Mouse (Mus musculus): ENCODE results near the gene Cilp. TPM values are rescaled to one million over a fixed set of nuclear protein-coding genes. Genes with fewer than 3 reads are reported as not detected.

Gene Cilp
- polyA plus RNA-seq, 1 experiment: 3.1 TPM

DNA sequence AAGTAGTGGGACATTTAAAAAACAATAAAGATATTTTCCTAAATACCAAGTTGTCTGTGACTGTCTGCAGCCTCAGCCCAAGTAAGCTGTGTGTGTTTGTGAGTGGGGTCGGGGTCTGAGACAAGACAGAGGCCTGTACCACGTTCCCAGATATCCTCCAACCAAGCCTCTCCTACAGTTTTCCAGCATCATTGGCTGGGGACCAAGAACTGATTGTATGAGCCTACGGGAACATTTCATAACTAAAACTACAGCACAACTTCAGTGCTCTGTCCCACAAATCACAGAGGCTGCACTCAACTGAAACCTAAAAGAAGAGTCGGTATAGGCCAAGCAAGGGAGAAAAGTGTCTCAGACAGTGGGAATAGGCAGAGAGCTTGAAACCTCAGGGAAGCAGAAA lies 25.8 kb upstream of the Cilp start:
- Histone ChIP-seq H3K27ac (replicated peaks; ENCODE audit: low read depth, low read length) (no peak overlapping the region), H3K4me3 (ENCODE audit: insufficient read depth, low read depth, low read length) (no peak overlapping the region), H3K4me1 (ENCODE audit: control insufficient read depth, insufficient read depth, insufficient read length, low read length) (no peaks in the 10 kb centered on the region)

DNA sequence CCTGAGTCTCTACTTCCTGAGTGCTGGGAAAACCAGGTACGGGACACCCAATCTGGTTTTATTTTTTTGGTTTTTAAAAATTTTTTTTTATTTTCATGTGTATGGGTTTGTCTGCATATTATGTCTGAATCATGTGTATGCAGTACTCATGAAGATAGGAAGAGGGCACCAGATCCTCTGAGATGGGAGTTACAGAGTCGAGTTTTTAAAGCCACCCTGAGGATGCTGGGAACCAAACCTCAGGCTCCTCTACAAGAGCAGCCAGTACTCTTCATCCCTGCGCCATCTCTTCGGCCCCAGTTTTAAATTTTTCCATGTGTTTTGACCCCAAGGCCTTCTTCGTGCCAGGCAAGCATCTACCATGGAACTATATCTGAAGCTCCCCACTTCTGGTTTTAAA lies 25.2 kb upstream of the Cilp start:
- Histone ChIP-seq H3K4me3 (ENCODE audit: insufficient read depth, low read depth, low read length) (no peak overlapping the region), H3K4me1 (ENCODE audit: control insufficient read depth, insufficient read depth, insufficient read length, low read length) (no peaks in the 10 kb centered on the region), H3K27ac (replicated peaks; ENCODE audit: low read depth, low read length) (no peak overlapping the region)

DNA sequence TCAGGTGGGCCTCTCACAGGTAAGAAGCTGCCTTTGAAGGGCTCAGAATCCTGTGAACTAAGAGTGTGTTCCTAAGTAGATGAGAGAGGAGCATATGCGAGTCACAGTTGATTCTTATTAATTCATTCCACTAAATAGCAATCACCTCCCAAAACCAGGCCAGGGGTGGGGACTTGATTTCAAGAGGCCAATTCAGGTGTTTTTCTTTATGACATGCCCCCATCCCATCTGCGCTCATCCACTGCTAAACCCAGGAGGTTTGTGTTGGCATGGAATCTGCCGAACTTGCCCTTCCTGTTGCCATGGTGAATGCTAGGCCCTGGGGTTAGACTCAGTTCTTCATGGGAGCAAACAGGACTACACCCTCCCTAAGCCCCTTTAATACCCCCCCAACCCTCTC lies 24.4 kb upstream of the Cilp start:
- H3K4me3 ChIP-seq (ENCODE audit: insufficient read depth, low read depth, low read length): no peak overlapping the region
- no peak overlapping the region for H3K27ac ChIP-seq (replicated peaks; ENCODE audit: low read depth, low read length)
- no peaks in the 10 kb centered on the region for H3K4me1 ChIP-seq (ENCODE audit: control insufficient read depth, insufficient read depth, insufficient read length, low read length)

- no peak overlapping the region for H3K27ac ChIP-seq (replicated peaks; ENCODE audit: low read depth, low read length)
- H3K4me1 ChIP-seq (ENCODE audit: control insufficient read depth, insufficient read depth, insufficient read length, low read length): no peaks in the 10 kb centered on the region
- no peak overlapping the region for H3K4me3 ChIP-seq (ENCODE audit: insufficient read depth, low read depth, low read length)
These were observed 23.0 kb upstream of the Cilp start for GRCm38 (mm10) chr9:65241973-65242372.

- Histone ChIP-seq H3K27ac (replicated peaks; ENCODE audit: low read depth, low read length) (no peak overlapping the region), H3K4me3 (ENCODE audit: insufficient read depth, low read depth, low read length) (no peak overlapping the region), H3K4me1 (ENCODE audit: control insufficient read depth, insufficient read depth, insufficient read length, low read length) (no peaks in the 10 kb centered on the region)
These were observed 21.7 kb upstream of the Cilp start for GRCm38 (mm10) chr9:65243249-65243648.

GRCm38 (mm10) chr9:65244036-65244806 lies 20.8 kb upstream of the Cilp start:
- no peak overlapping the region for H3K27ac ChIP-seq (replicated peaks; ENCODE audit: low read depth, low read length)
- H3K4me3 ChIP-seq (ENCODE audit: insufficient read depth, low read depth, low read length): no peak overlapping the region
- no peaks in the 10 kb centered on the region for H3K4me1 ChIP-seq (ENCODE audit: control insufficient read depth, insufficient read depth, insufficient read length, low read length)

DNA sequence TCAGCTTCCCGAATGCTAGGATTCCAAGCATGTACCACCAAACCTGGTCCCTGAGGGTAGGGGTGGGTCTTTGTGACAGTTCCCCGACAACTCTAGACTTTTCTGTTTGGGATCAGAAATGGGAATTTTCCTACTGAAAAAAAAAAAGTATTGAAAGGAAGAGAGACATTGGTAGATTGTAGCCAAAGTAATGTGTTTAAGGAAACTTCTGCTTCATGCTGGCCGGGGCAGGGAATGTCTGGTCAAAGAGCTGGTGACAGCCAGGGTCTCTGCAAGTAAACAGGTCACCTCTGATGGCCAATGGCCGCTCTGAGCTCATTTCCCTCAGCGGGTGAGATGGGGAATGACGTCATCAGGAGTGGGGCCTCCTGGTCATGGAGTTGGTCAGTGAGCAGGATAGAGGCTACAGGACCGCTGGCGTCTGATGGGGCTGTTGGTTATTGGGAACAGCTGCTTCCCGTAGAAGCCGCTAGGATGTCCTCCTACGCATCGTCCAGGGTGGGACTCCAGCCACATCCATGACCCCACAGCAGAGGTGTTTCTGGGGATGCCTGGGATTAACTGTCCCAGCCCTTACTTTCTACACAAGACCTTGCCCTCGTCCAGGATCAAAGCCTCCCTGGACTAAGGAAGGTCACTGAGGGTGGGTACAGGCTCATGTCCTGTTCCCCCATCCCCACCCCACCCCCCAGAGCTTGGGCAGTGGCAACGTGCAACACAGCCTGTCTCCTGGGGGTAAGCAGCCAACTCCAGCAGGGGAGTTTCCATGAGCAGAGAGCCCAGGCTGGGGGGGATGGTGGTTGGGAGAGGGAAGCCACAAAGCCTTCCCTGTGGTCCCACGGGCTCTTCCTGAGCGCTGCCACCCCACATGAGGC lies 17.2 kb upstream of the Cilp start:
- Histone ChIP-seq H3K27ac (replicated peaks; ENCODE audit: low read depth, low read length) (no peak overlapping the region), H3K4me3 (ENCODE audit: insufficient read depth, low read depth, low read length) (no peak overlapping the region), H3K4me1 (ENCODE audit: control insufficient read depth, insufficient read depth, insufficient read length, low read length) (no peaks in the 10 kb centered on the region)

DNA sequence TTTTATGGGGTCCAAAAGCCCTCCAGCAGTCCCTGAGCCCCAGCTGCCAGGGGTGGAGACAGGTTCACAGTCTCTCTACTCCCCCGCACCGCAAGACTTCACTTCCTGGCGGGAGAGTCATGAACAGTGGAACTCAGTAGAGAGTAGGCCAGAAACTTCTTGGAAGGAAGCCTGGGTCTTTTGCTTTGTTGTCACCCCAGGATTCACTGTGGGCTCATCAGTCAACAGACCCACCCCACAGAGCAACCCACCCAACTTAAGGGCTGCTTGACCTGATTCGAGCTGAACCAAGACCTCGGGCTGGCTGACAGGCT lies 16.6 kb upstream of the Cilp start:
- H3K4me3 ChIP-seq (ENCODE audit: insufficient read depth, low read depth, low read length): no peak overlapping the region
- no peaks in the 10 kb centered on the region for H3K4me1 ChIP-seq (ENCODE audit: control insufficient read depth, insufficient read depth, insufficient read length, low read length)
- no peak overlapping the region for H3K27ac ChIP-seq (replicated peaks; ENCODE audit: low read depth, low read length)

DNA sequence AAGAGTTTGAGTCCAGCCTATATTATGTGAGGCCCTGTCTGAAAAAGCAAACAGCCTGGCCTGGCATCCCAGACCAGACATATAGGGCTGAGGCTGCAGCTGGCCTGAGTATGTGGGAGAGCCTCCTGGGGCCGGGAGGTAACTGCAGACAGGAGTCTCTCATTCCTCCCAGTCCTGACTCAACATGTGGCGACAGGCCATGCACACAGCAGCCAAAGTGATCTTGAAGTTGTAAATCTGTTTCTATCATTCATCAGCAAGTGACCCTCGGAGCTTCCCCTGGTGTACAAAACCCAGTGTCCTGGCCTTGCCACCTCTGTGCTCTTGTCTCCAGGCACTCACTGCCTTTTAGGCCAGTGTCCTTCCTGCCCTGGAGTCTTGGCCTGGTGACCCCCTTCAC lies 13.0 kb upstream of the Cilp start:
- peaks cover 3% of the 10 kb centered on the region; the same call in 1 of the 2 replicates for H3K4me1 ChIP-seq (ENCODE audit: control insufficient read depth, insufficient read depth, insufficient read length, low read length)
- no peak overlapping the region for H3K27ac ChIP-seq (replicated peaks; ENCODE audit: low read depth, low read length)
- H3K4me3 ChIP-seq (ENCODE audit: insufficient read depth, low read depth, low read length): no peak overlapping the region

- Histone ChIP-seq H3K4me1 (ENCODE audit: control insufficient read depth, insufficient read depth, insufficient read length, low read length) (peaks cover 9% of the 10 kb centered on the region; the same call in 1 of the 2 replicates), H3K27ac (replicated peaks; ENCODE audit: low read depth, low read length) (no peak overlapping the region), H3K4me3 (ENCODE audit: insufficient read depth, low read depth, low read length) (no peak overlapping the region)
These were observed 8.9 kb upstream of the Cilp start for GRCm38 (mm10) chr9:65255906-65256600.

DNA sequence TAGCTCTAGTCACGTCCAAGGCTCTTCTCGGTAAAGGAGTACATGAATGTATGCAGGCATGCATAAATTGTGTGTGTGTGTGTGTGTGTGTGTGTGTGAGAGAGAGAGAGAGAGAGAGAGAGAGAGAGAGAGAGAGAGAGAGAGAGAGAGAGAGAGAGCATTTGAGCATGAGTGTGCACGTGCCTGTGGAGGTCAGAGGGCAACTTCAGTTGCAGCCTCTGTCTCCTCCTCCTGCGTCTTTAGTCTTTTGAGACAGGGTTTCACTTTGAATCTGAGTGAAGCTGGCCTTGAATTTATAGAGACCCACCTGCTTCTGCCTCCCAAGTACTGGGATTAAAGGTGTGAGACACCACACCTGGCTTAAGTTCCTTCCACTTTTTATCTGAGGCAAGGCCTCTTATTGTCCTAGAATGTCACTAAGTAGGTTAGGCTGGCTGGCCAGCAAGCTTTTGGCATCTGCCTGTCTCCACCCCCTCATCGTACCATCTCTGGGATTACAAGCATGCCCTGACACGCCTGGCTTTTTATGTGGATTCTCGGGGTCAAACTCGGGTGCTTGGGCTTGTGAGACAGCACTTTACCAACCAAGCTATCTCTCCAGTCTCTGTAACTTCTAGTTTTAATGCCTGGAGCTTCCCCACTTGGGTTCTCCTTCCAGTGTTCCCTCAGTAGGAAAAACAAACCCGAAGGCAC lies 7.6 kb upstream of the Cilp start:
- Histone ChIP-seq H3K4me1 (ENCODE audit: control insufficient read depth, insufficient read depth, insufficient read length, low read length) (peaks cover 11% of the 10 kb centered on the region; the same call in 1 of the 2 replicates), H3K4me3 (ENCODE audit: insufficient read depth, low read depth, low read length) (no peak overlapping the region), H3K27ac (replicated peaks; ENCODE audit: low read depth, low read length) (no peak overlapping the region)

DNA sequence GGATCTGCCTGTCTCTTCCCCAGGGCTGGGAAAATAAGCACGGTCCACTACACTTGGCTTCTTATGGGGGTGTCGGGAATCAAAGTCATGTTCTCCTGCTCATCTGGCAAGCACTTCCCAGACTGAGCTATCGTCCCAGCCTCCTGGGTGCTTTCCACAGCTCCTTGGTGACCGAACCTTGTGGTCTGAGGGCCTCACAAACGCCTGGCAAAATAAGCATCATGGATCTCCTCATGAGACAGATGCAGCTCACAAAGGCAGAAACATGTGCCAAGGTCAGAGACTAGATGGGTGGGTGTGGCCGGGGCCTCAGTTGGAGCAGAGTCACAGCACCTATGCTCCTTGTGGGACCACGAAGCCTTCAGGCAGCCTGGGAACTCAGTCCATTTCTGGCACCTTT lies 5.6 kb upstream of the Cilp start:
- Histone ChIP-seq H3K4me3 (ENCODE audit: insufficient read depth, low read depth, low read length) (no peak overlapping the region), H3K4me1 (ENCODE audit: control insufficient read depth, insufficient read depth, insufficient read length, low read length) (peaks cover 11% of the 10 kb centered on the region; the same call in 1 of the 2 replicates), H3K27ac (replicated peaks; ENCODE audit: low read depth, low read length) (no peak overlapping the region)

DNA sequence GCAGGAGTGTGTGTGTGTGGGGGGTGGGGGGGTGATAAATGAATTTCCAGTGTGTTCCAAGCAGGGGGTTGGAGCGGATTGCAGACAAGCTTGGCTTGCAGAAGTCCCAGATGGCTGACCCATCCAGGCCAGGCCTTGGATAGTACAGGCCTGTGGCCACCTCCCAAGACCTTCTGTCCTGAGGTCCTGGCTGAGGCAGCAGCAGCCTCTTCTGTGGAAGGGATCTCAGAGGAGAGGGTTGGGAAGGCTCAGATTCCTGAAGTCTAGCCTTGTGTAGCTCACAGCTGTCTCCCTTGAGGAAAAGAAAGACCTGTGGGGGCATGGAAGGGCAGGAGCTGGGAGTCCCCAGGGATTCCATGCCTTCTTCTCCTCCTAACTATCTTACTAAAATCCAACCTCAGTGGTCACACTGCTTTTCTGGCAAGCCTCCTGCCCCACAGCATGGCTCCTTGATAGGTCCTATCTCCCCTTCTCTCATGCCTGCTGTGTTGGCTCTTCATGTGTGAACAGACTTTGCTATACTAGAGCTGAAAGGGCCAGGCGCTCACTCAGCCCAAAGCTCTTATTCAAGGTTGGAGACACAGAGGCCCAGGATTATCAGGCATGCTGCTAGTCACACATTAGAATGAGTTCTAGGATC lies 3.3 kb upstream of the Cilp start:
- H3K4me3 ChIP-seq (ENCODE audit: insufficient read depth, low read depth, low read length): no peak overlapping the region
- H3K4me1 ChIP-seq (ENCODE audit: control insufficient read depth, insufficient read depth, insufficient read length, low read length): peaks cover 8% of the 10 kb centered on the region; the same call in 1 of the 2 replicates
- no peak overlapping the region for H3K27ac ChIP-seq (replicated peaks; ENCODE audit: low read depth, low read length)

DNA sequence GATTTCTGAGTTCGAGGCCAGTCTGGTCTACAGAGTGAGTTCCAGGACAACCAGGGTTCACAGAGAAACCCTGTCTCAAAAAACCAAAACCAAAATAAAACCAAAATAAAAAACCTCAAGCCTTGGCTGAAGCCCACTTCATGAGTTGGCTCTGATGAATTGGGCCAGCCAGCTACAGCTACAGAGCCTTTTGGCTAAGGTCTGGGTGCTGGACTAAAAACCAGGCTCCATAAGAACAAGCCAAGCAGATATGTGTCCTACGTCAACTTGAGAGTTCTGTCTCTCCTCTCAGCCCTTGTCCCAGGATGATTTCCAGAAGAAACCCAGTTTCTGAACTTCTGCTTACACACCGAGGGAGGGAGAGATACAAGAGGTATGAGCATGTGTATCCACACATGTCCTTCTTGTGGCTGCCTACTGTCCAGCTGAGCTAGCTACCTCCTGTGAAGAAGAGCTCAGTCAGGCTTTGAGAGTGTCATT lies 2.3 kb upstream of the Cilp start:
- H3K4me1 ChIP-seq (ENCODE audit: control insufficient read depth, insufficient read depth, insufficient read length, low read length): peaks cover 4% of the 10 kb centered on the region; the same call in 1 of the 2 replicates
- H3K27ac ChIP-seq (replicated peaks; ENCODE audit: low read depth, low read length): no peak overlapping the region
- H3K4me3 ChIP-seq (ENCODE audit: insufficient read depth, low read depth, low read length): no peak overlapping the region

Measured in brown adipose tissue, adult 24 weeks (tissue).